10 mouse cellular contexts compared by ENCODE assay signal in the genomic region with DNA sequence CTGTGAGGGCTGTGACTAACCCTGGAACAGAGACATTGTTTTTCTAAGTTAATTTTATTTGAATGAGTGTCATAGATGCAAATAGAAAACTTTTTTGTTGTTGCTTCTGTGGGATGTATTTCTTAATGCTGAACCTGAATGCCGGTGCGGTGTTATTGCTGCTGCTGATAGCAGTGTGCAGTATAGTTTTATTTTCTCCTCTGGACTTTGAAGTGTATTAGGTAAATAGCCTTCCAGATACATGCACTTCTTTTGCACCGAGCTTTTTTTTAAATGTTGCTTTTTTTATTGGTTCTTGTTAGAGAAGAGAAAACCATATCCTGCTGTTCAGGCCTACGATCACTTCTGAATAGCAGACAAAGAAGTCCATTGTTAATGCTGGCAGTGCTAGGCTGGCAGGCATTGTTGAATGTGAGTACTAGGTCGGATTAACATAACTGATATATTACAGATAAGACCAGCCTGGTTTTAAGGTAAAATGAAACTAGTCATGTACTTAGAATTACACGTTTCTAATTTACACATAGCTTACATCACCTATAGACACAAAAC.
DNase-seq lines count a peak whose midpoint lies in the region; ATAC-seq and TF ChIP-seq lines count a peak whose summit lies in the region.
"Had no signal": no experiment of that assay in that cellular context is flagged by ENCODE, and none has a peak within 500 bp of the region (broad histone marks: within the 10 kb centered on the region; RNA-seq: fewer than 3 reads in every experiment).

No protein-coding gene starts in this region.

- H3K4me2 ChIP-seq in forebrain, embryonic 13.5 days: 0 out of 2 replicates have a peak overlapping the region, but pooled peaks have one; percentile 15
- no peak overlapping the region for H3K4me2 ChIP-seq in stomach, postnatal 0 days (replicated peaks; ENCODE audit: low read depth)

- TF ChIP-seq POLR2A in liver, adult 2 months (IDR thresholded peaks at IDR 0.05; ENCODE audit: extremely low read depth, insufficient read depth, low read length): no peak

- TF ChIP-seq EP300 in stomach, postnatal 0 days (optimal IDR thresholded peaks at IDR 0.05): no peak

- no peak for TF ChIP-seq CTCF in liver, adult 2 months (IDR thresholded peaks at IDR 0.05; ENCODE audit: low read depth, low read length)
- no peak for TF ChIP-seq CTCF in stomach, postnatal 0 days (IDR thresholded peaks at IDR 0.05; ENCODE audit: low read depth)

- no peaks in the 10 kb centered on the region for H3K27me3 ChIP-seq in liver, adult 2 months (ENCODE audit: control insufficient read depth, insufficient read depth, low read length)
- H3K27me3 ChIP-seq in forebrain, embryonic 13.5 days: no peaks in the 10 kb centered on the region
- H3K27me3 ChIP-seq in stomach, postnatal 0 days (ENCODE audit: control insufficient read depth, insufficient read depth, low read length): no peaks in the 10 kb centered on the region

- no peak overlapping the region for H3K4me3 ChIP-seq in liver, adult 2 months (ENCODE audit: insufficient read depth, low read depth, low read length)
- H3K4me3 ChIP-seq in forebrain, embryonic 13.5 days: no peak overlapping the region
- H3K4me3 ChIP-seq in stomach, postnatal 0 days (ENCODE audit: low read depth, low read length): no peak overlapping the region

- H3K79me2 ChIP-seq in liver, adult 2 months (ENCODE audit: control insufficient read depth, insufficient read depth, low read length): no peaks in the 10 kb centered on the region

- H3K9me3 ChIP-seq in forebrain, embryonic 13.5 days (replicated peaks): peaks cover 6% of the 10 kb centered on the region; the same call in 1 of the 2 replicates
- no peaks in the 10 kb centered on the region for H3K9me3 ChIP-seq in stomach, postnatal 0 days (ENCODE audit: control insufficient read depth, low read length)

- peak; percentile 56; the same call in 1 of the 2 replicates for ATAC-seq in forebrain, embryonic 13.5 days
- 0 out of 2 replicates have a peak, but pooled peaks have one; percentile 38 for ATAC-seq in stomach, postnatal 0 days (ENCODE audit: low FRiP score, low TSS enrichment)

- H3K27ac ChIP-seq in liver, adult 2 months (replicated peaks; ENCODE audit: insufficient read depth, low read depth, low read length): no peak overlapping the region
- no peak overlapping the region for H3K27ac ChIP-seq in forebrain, embryonic 13.5 days
- H3K27ac ChIP-seq in stomach, postnatal 0 days (replicated peaks): peak overlapping the region; percentile 74

- WGBS in liver, adult 2 months: 73% methylated on average over 6 of the region's 6 CpGs
- 7% methylated on average over 6 of the region's 6 CpGs for WGBS in forebrain, embryonic 13.5 days
- WGBS in stomach, postnatal 0 days: 52% methylated on average over 6 of the region's 6 CpGs

- H3K36me3 ChIP-seq in liver, adult 2 months (ENCODE audit: control insufficient read depth, insufficient read depth, low read length): no peaks in the 10 kb centered on the region
- H3K36me3 ChIP-seq in forebrain, embryonic 13.5 days (ENCODE audit: poor library complexity, severe bottlenecking): no peaks in the 10 kb centered on the region
- H3K36me3 ChIP-seq in stomach, postnatal 0 days (ENCODE audit: control insufficient read depth, insufficient read depth, low read length): no peaks in the 10 kb centered on the region

- no peak overlapping the region for H3K9ac ChIP-seq in liver, adult 2 months (ENCODE audit: low read depth, low read length)
- H3K9ac ChIP-seq in forebrain, embryonic 13.5 days: no peak overlapping the region
- H3K9ac ChIP-seq in stomach, postnatal 0 days (ENCODE audit: low read length): no peak overlapping the region

- peaks cover 12% of the 10 kb centered on the region for H3K4me1 ChIP-seq in liver, adult 2 months (ENCODE audit: control insufficient read depth, insufficient read depth, low read length)
- H3K4me1 ChIP-seq in forebrain, embryonic 13.5 days: peaks cover 46% of the 10 kb centered on the region
- 0 out of 2 replicates have a peak, but pooled peaks cover 4% of the 10 kb centered on the region for H3K4me1 ChIP-seq in stomach, postnatal 0 days (replicated peaks; ENCODE audit: control insufficient read depth, insufficient read depth)

- peak; percentile 29 for DNase-seq in liver, adult 2 months (ENCODE audit: extremely low read depth, low read depth, low spot score)
- no peak for DNase-seq in liver
- DNase-seq in mesoderm, embryonic 11.5 days (ENCODE audit: low read depth, low spot score): peak; percentile 55
- no peak for DNase-seq in stomach, postnatal 0 days (ENCODE audit: low spot score)
- DNase-seq in lung, postnatal 4 days: no peak
- DNase-seq in T-cell, adult 2 months (ENCODE audit: low spot score): no peak
- DNase-seq: cerebellum, postnatal 36 days; lung, adult 2 months; thymus, postnatal 4 days had no signal

Comparison
In these comparisons a context has a peak if more than half of its experiments do, and no peak if none do; other contexts are left out.
1. DNase-seq: peak in liver, adult 2 months (single experiment) and mesoderm, embryonic 11.5 days (single experiment); none in liver (single experiment), stomach, postnatal 0 days (single experiment), lung, postnatal 4 days (0 of 2) and T-cell, adult 2 months (single experiment).